Mouse (Mus musculus) stomach, embryonic 16.5 days (tissue): ENCODE data around the gene Scrn3. TPM values are rescaled to one million over a fixed set of nuclear protein-coding genes. Genes with fewer than 3 reads are reported as not detected.

Experiments
- ATAC-seq: fragments of 200-750 bp; cut with Nextera tagmentation; 2 replicates; pipeline ENCODE4 v1.8.0; 2017; ENCODE audit warnings: moderate number of reproducible peaks, moderate TSS enrichment; ENCODE audit not compliant: insufficient read depth, low FRiP score
- H3K27ac ChIP-seq: fragments of 300-500 bp; sonication (generic); 2 replicates; pipeline ENCODE4 v1.5.1; 2014; ENCODE audit warnings: low read length
- H3K27me3 ChIP-seq: fragments of 300-500 bp; sonication (generic); 2 replicates; pipeline ENCODE4 v1.6.1; 2014; ENCODE audit warnings: low read length, control low read depth, mixed read lengths; ENCODE audit not compliant: control insufficient read depth, insufficient read depth
- H3K36me3 ChIP-seq: fragments of 300-500 bp; sonication (generic); 2 replicates; pipeline ENCODE4 v1.6.1; 2014; ENCODE audit warnings: low read length; ENCODE audit not compliant: control insufficient read depth, insufficient read depth
- H3K4me1 ChIP-seq: fragments of 300-500 bp; sonication (generic); 2 replicates; pipeline ENCODE4 v1.6.1; 2014; ENCODE audit warnings: low read length, control low read depth, mixed read lengths; ENCODE audit not compliant: control insufficient read depth, insufficient read depth
- H3K4me2 ChIP-seq: fragments of 300-500 bp; sonication (generic); 2 replicates; pipeline ENCODE4 v1.6.1; 2014; ENCODE audit warnings: low read depth, low read length, mixed read lengths
- H3K4me3 ChIP-seq: fragments of 300-500 bp; sonication (generic); replicated peaks from 2 replicates; pipeline ENCODE4 v1.5.1; 2014; ENCODE audit warnings: mild to moderate bottlenecking, low read length
- H3K9ac ChIP-seq: fragments of 300-500 bp; sonication (generic); 2 replicates; pipeline ENCODE4 v1.6.1; 2014; ENCODE audit warnings: low read length
- H3K9me3 ChIP-seq: fragments of 300-500 bp; sonication (generic); replicated peaks from 2 replicates; pipeline ENCODE4 v1.6.1; 2016; ENCODE audit warnings: low read length, control low read depth; ENCODE audit not compliant: control insufficient read depth
- WGBS: fragments of 180-500 bp; shearing (Covaris S2); extraction: QIAGEN DNeasy Blood & Tissue Kit; methylation state at CpG from one replicate; pipeline ENCODE4 v1.1.7; 2014; 5-methylcytosine and 5-hydroxymethylcytosine counted together
- polyA plus RNA-seq: library from polyadenylated mRNA; unstranded; fragments of >200 nt; fragmentation: Nextera tagmentation; extraction: Ambion mirVana; gene quantifications from 2 replicates; pipeline ENCODE4 v1.2.1, GENCODE M21; 2015

The Scrn3 gene
- polyA plus RNA-seq, 1 experiment from 2014 or later, result 16.1 TPM

GRCm38 (mm10) chr2:73280356-73281047 is 31.9 kb upstream of the Scrn3 start:
- peak overlapping the region; percentile 8; the same call in 1 of the 2 replicates for H3K4me3 ChIP-seq
- H3K4me2 ChIP-seq, result no peak overlapping the region
- no peak overlapping the region for H3K27ac ChIP-seq

DNA sequence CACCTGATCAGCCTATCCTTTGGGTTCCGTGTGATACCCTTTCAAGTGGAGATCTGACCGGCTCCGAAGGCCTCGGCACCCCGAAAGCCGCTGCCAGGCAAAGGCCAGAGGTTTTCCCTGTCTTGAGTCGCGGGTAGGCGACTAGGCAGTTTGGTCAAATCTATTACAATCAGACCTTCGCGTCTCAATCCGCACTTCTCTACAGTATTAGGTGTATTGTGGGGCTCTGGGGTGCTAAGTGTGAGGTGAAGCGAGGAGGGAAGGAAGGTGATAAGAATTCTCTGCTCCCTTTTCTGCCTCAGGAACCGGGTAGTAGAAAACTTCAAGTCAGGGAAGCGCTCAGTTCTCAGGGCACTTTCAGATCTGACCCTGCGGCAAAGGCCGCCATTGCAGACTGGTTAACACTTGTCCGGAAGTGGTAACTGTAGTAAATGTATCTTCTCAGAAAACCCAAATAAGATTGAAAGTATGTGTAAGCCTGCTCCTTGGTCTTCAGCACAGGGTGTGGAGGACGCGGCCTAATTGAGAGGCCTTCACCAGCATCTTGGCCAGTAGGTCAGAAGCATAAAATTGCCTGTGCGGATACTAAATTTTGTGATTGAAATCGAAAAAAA is 31.2 kb upstream of the Scrn3 start:
- peaks cover 49% of the 10 kb centered on the region for H3K27me3 ChIP-seq
- H3K4me3 ChIP-seq, result peak overlapping the region; percentile 8; the same call in 1 of the 2 replicates
- WGBS, result 21% methylated on average over 22 of the region's 22 CpGs
- H3K9ac ChIP-seq, result no peak overlapping the region
- no peak for ATAC-seq
- H3K9me3 ChIP-seq, result no peaks in the 10 kb centered on the region
- H3K4me1 ChIP-seq, result 0 out of 2 replicates have a peak, but pooled peaks cover 3% of the 10 kb centered on the region
- no peak overlapping the region for H3K27ac ChIP-seq
- no peaks in the 10 kb centered on the region for H3K36me3 ChIP-seq
- H3K4me2 ChIP-seq, result no peak overlapping the region

More at GRCm38 (mm10) chr2:73280356-73281047, 31.9 kb upstream of the Scrn3 start:
- Histone ChIP-seq H3K36me3 (no peaks in the 10 kb centered on the region), H3K9ac (no peak overlapping the region), H3K4me1 (0 out of 2 replicates have a peak, but pooled peaks cover 3% of the 10 kb centered on the region), H3K9me3 (no peaks in the 10 kb centered on the region), H3K27me3 (peaks cover 51% of the 10 kb centered on the region)
- no peak for ATAC-seq
- 4% methylated on average over 33 of the region's 33 CpGs for WGBS

GRCm38 (mm10) chr2:73281707-73282106 is 30.7 kb upstream of the Scrn3 start:
- peaks cover 45% of the 10 kb centered on the region for H3K27me3 ChIP-seq
- WGBS, result 24% methylated on average over 7 of the region's 7 CpGs

GRCm38 (mm10) chr2:73285630-73286029 is 26.8 kb upstream of the Scrn3 start:
- Histone ChIP-seq H3K9ac (no peak overlapping the region), H3K36me3 (no peaks in the 10 kb centered on the region), H3K27me3 (peaks cover 16% of the 10 kb centered on the region), H3K4me3 (no peak overlapping the region), H3K4me2 (no peak overlapping the region), H3K27ac (no peak overlapping the region), H3K4me1 (0 out of 2 replicates have a peak, but pooled peaks cover 2% of the 10 kb centered on the region), H3K9me3 (no peaks in the 10 kb centered on the region)
- WGBS, result 12% methylated on average over 2 of the region's 2 CpGs
- no peak for ATAC-seq

More at GRCm38 (mm10) chr2:73281707-73282106, 30.7 kb upstream of the Scrn3 start:
- no peak overlapping the region for H3K9ac ChIP-seq
- no peak for ATAC-seq
- no peak overlapping the region for H3K4me2 ChIP-seq
- no peaks in the 10 kb centered on the region for H3K9me3 ChIP-seq
- no peaks in the 10 kb centered on the region for H3K36me3 ChIP-seq
- H3K4me3 ChIP-seq, result no peak overlapping the region
- H3K4me1 ChIP-seq, result 0 out of 2 replicates have a peak, but pooled peaks cover 3% of the 10 kb centered on the region
- no peak overlapping the region for H3K27ac ChIP-seq

- H3K9me3 ChIP-seq, result no peaks in the 10 kb centered on the region
- WGBS, result 77% methylated on average over 4 of the region's 4 CpGs
- ATAC-seq, result no peak
- no peaks in the 10 kb centered on the region for H3K4me1 ChIP-seq
- no peaks in the 10 kb centered on the region for H3K27me3 ChIP-seq
- no peak overlapping the region for H3K4me3 ChIP-seq
- H3K27ac ChIP-seq, result no peak overlapping the region
- H3K36me3 ChIP-seq, result no peaks in the 10 kb centered on the region
- H3K9ac ChIP-seq, result no peak overlapping the region
- H3K4me2 ChIP-seq, result no peak overlapping the region
Measured at GRCm38 (mm10) chr2:73291130-73291529, 21.3 kb upstream of the Scrn3 start.

- Histone ChIP-seq H3K27ac (no peak overlapping the region), H3K9ac (no peak overlapping the region), H3K4me3 (no peak overlapping the region), H3K9me3 (no peaks in the 10 kb centered on the region), H3K36me3 (no peaks in the 10 kb centered on the region), H3K27me3 (no peaks in the 10 kb centered on the region), H3K4me2 (no peak overlapping the region), H3K4me1 (no peaks in the 10 kb centered on the region)
- no peak for ATAC-seq
- WGBS, result 78% methylated on average over 7 of the region's 7 CpGs
Measured at GRCm38 (mm10) chr2:73295023-73295422, 17.4 kb upstream of the Scrn3 start.

DNA sequence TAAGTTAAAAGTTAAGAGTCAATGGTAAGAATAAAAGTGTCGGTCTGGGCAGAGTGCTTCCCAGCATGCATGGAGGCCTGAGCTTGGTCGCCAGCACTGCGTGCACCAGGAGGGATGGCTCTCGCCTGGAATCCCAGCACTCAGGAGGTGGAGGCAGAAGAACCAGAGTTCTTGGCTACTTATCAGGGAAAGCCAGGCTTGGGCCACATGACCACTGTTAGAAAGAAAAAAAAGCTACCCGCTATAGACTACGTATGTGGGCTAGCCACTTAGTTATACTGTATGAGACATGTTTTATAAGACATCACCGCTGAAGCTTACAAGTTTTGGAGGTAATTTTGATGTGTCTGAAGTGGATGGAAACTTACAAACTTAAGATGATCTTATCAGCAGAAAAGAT is 14.2 kb upstream of the Scrn3 start:
- H3K4me3 ChIP-seq, result no peak overlapping the region
- H3K36me3 ChIP-seq, result peaks cover 3% of the 10 kb centered on the region; the same call in 1 of the 2 replicates
- no peak overlapping the region for H3K9ac ChIP-seq
- ATAC-seq, result no peak
- no peaks in the 10 kb centered on the region for H3K9me3 ChIP-seq
- no peaks in the 10 kb centered on the region for H3K27me3 ChIP-seq
- 87% methylated on average over 7 of the region's 7 CpGs for WGBS
- H3K4me1 ChIP-seq, result no peaks in the 10 kb centered on the region
- no peak overlapping the region for H3K4me2 ChIP-seq
- H3K27ac ChIP-seq, result no peak overlapping the region

- Histone ChIP-seq H3K4me2 (no peak overlapping the region), H3K36me3 (peaks cover 3% of the 10 kb centered on the region; the same call in 1 of the 2 replicates)
- WGBS, result 85% methylated on average over 3 of the region's 3 CpGs
Measured at GRCm38 (mm10) chr2:73298841-73299240, 13.6 kb upstream of the Scrn3 start.

GRCm38 (mm10) chr2:73301979-73302378 is 10.4 kb upstream of the Scrn3 start:
- Histone ChIP-seq H3K36me3 (peaks cover 8% of the 10 kb centered on the region; the same call in 1 of the 2 replicates), H3K27me3 (no peaks in the 10 kb centered on the region), H3K9ac (no peak overlapping the region), H3K4me2 (no peak overlapping the region), H3K4me3 (no peak overlapping the region), H3K9me3 (no peaks in the 10 kb centered on the region), H3K4me1 (no peaks in the 10 kb centered on the region), H3K27ac (no peak overlapping the region)
- ATAC-seq, result no peak
- WGBS, result 31% methylated on average over 1 of the region's 1 CpGs

More at GRCm38 (mm10) chr2:73298841-73299240, 13.6 kb upstream of the Scrn3 start:
- Histone ChIP-seq H3K9me3 (no peaks in the 10 kb centered on the region), H3K27me3 (no peaks in the 10 kb centered on the region), H3K9ac (no peak overlapping the region), H3K27ac (no peak overlapping the region), H3K4me3 (no peak overlapping the region), H3K4me1 (no peaks in the 10 kb centered on the region)
- no peak for ATAC-seq
